17 mouse cellular contexts compared by ENCODE assay signal in the genomic region with DNA sequence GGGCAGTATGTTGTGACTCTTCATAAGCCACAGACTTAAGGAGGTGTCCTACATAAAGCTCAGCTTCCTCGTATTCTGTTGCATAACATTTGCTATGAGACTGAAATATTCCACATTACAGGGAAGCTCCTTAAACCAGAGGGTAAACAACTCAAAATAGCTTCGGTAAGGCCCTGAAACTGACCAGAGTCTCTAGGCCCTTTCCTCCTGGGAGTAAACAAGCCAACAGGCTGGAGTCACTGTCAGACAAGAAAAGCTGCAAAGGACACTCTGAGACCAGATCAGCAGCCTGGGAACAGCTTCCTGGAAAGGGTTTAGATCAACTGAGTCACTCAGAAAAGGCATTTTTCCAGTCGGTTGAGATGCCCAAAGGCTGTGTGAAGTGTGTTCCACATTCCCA. TPM values are rescaled to one million over a fixed set of nuclear protein-coding genes. Genes with fewer than 3 reads are reported as not detected.
A peak's percentile ranks its signal among the peaks of the same experiment; 100 is the strongest.
DNase-seq lines count a peak whose midpoint lies in the region; ATAC-seq and TF ChIP-seq lines count a peak whose summit lies in the region.
"Had no signal": no experiment of that assay in that cellular context is flagged by ENCODE, and none has a peak within 500 bp of the region (broad histone marks: within the 10 kb centered on the region; RNA-seq: fewer than 3 reads in every experiment).

No protein-coding gene starts in this region.

- H3K27me3 ChIP-seq in limb, embryonic 13.5 days = no peaks in the 10 kb centered on the region
- H3K27me3 ChIP-seq in limb, embryonic 10.5 days (ENCODE audit: low read depth, poor library complexity, severe bottlenecking) = no peaks in the 10 kb centered on the region
- no peaks in the 10 kb centered on the region for H3K27me3 ChIP-seq in embryonic facial prominence, embryonic 15.5 days
- no peaks in the 10 kb centered on the region for H3K27me3 ChIP-seq in hindbrain, embryonic 11.5 days (ENCODE audit: control insufficient read depth, insufficient read depth, low read length)
- H3K27me3 ChIP-seq: forebrain, embryonic 12.5 days; midbrain, embryonic 12.5 days; neural tube, embryonic 12.5 days had no signal

- H3K4me3 ChIP-seq in gastrocnemius, adult 2 months = no peak overlapping the region
- H3K4me3 ChIP-seq in limb, embryonic 13.5 days = no peak overlapping the region
- no peak overlapping the region for H3K4me3 ChIP-seq in limb, embryonic 10.5 days
- H3K4me3 ChIP-seq in embryonic facial prominence, embryonic 15.5 days (replicated peaks) = no peak overlapping the region
- H3K4me3 ChIP-seq in hindbrain, embryonic 11.5 days (ENCODE audit: low read depth, low read length) = no peak overlapping the region
- H3K4me3 ChIP-seq: forebrain, embryonic 12.5 days; midbrain, embryonic 12.5 days; neural tube, embryonic 12.5 days had no signal

- no peak overlapping the region for H3K4me2 ChIP-seq in limb, embryonic 13.5 days (replicated peaks)
- H3K4me2 ChIP-seq in embryonic facial prominence, embryonic 15.5 days (replicated peaks) = no peak overlapping the region
- no peak overlapping the region for H3K4me2 ChIP-seq in hindbrain, embryonic 11.5 days (replicated peaks; ENCODE audit: low read depth, low read length)
- H3K4me2 ChIP-seq: forebrain, embryonic 12.5 days; midbrain, embryonic 12.5 days; neural tube, embryonic 12.5 days had no signal

- 39% methylated on average over 3 of the region's 3 CpGs for WGBS in limb, embryonic 13.5 days
- 54% methylated on average over 3 of the region's 3 CpGs for WGBS in limb, embryonic 10.5 days
- 19% methylated on average over 3 of the region's 3 CpGs for WGBS in embryonic facial prominence, embryonic 15.5 days
- 60% methylated on average over 3 of the region's 3 CpGs for WGBS in hindbrain, embryonic 11.5 days

- peaks cover 8% of the 10 kb centered on the region; the same call in 1 of the 2 replicates for H3K4me1 ChIP-seq in limb, embryonic 13.5 days
- no peaks in the 10 kb centered on the region for H3K4me1 ChIP-seq in limb, embryonic 10.5 days
- H3K4me1 ChIP-seq in embryonic facial prominence, embryonic 15.5 days = 0 out of 2 replicates have a peak, but pooled peaks cover 13% of the 10 kb centered on the region
- H3K4me1 ChIP-seq in hindbrain, embryonic 11.5 days (replicated peaks; ENCODE audit: control insufficient read depth, insufficient read depth, low read length) = no peaks in the 10 kb centered on the region
- H3K4me1 ChIP-seq: forebrain, embryonic 12.5 days; midbrain, embryonic 12.5 days; neural tube, embryonic 12.5 days had no signal

- ATAC-seq in limb, embryonic 13.5 days (ENCODE audit: low FRiP score, low read depth) = 0 out of 2 replicates have a peak, but pooled peaks have one; percentile 44
- ATAC-seq in embryonic facial prominence, embryonic 15.5 days (ENCODE audit: insufficient number of reproducible peaks, low FRiP score, low TSS enrichment, low read depth) = no peak; the same call in 1 of the 2 replicates
- no peak for ATAC-seq in hindbrain, embryonic 11.5 days (ENCODE audit: low FRiP score)
- ATAC-seq in CD4-positive, CD25-positive, alpha-beta regulatory T cell, adult 4 months = no peak
- ATAC-seq: hindbrain, embryonic 16.5 days had no signal

- no peak for DNase-seq in gastrocnemius, adult 2 months
- no peak for DNase-seq in gastrocnemius, postnatal 36 days
- DNase-seq in limb, embryonic 10.5 days (ENCODE audit: low spot score) = no peak
- peak; percentile 27 for DNase-seq in skeletal muscle tissue, adult 2 months (ENCODE audit: low read depth, low spot score)
- no peak for DNase-seq in hindbrain, embryonic 11.5 days (ENCODE audit: low spot score)
- DNase-seq: cerebellum, adult 9-10 months; left cerebral cortex, postnatal 4 days; retina, postnatal 1 day; thymus, postnatal 14 days had no signal

- H3K9ac ChIP-seq in limb, embryonic 13.5 days = no peak overlapping the region
- H3K9ac ChIP-seq in embryonic facial prominence, embryonic 15.5 days = no peak overlapping the region
- no peak overlapping the region for H3K9ac ChIP-seq in hindbrain, embryonic 11.5 days (ENCODE audit: low read depth, low read length)
- H3K9ac ChIP-seq: forebrain, embryonic 12.5 days; midbrain, embryonic 12.5 days; neural tube, embryonic 12.5 days had no signal

- intact Hi-C loops in gastrocnemius, adult 2 months (cut with DNase I) = no loop called here
- intact Hi-C loops in gastrocnemius, postnatal 36 days (cut with DNase I) = no loop called here

- no peaks in the 10 kb centered on the region for H3K36me3 ChIP-seq in limb, embryonic 13.5 days
- no peaks in the 10 kb centered on the region for H3K36me3 ChIP-seq in limb, embryonic 10.5 days
- H3K36me3 ChIP-seq in embryonic facial prominence, embryonic 15.5 days = no peaks in the 10 kb centered on the region
- H3K36me3 ChIP-seq in hindbrain, embryonic 11.5 days (ENCODE audit: control insufficient read depth, insufficient read depth, low read length) = no peaks in the 10 kb centered on the region
- H3K36me3 ChIP-seq: forebrain, embryonic 12.5 days; midbrain, embryonic 12.5 days; neural tube, embryonic 12.5 days had no signal

- TF ChIP-seq CTCF in gastrocnemius, adult 2 months (IDR thresholded peaks at IDR 0.05) = no peak

- no peaks in the 10 kb centered on the region for H3K9me3 ChIP-seq in limb, embryonic 13.5 days
- no peaks in the 10 kb centered on the region for H3K9me3 ChIP-seq in limb, embryonic 10.5 days (replicated peaks)
- no peaks in the 10 kb centered on the region for H3K9me3 ChIP-seq in embryonic facial prominence, embryonic 15.5 days (replicated peaks)
- H3K9me3 ChIP-seq in hindbrain, embryonic 11.5 days (ENCODE audit: control insufficient read depth, low read length) = no peaks in the 10 kb centered on the region
- H3K9me3 ChIP-seq: forebrain, embryonic 12.5 days; midbrain, embryonic 12.5 days; neural tube, embryonic 12.5 days had no signal

- H3K27ac ChIP-seq in gastrocnemius, adult 2 months = 0 out of 2 replicates have a peak overlapping the region, but pooled peaks have one; percentile 1
- no peak overlapping the region for H3K27ac ChIP-seq in limb, embryonic 13.5 days
- H3K27ac ChIP-seq in limb, embryonic 10.5 days = no peak overlapping the region
- H3K27ac ChIP-seq in embryonic facial prominence, embryonic 15.5 days (replicated peaks) = 0 out of 2 replicates have a peak overlapping the region, but pooled peaks have one; percentile 29
- no peak overlapping the region for H3K27ac ChIP-seq in hindbrain, embryonic 11.5 days (ENCODE audit: low read depth, low read length)
- H3K27ac ChIP-seq: forebrain, embryonic 12.5 days; midbrain, embryonic 12.5 days; neural tube, embryonic 12.5 days had no signal

RNA-seq across cellular contexts. Expression of gene Hpgd, which starts 9.4 kb away (rescaled TPM):
- total RNA-seq in gastrocnemius, adult 2 months (2021) = 1 to 10 TPM; 1.3 to 1.9 TPM
- total RNA-seq in gastrocnemius, postnatal 36 days (2021) = 1 to 10 TPM; 1.0 to 1.8 TPM
- polyA plus RNA-seq in limb, embryonic 13.5 days (2015; fragmentation: Nextera tagmentation; extraction: Ambion mirVana) = 16.9 and 19.1 TPM in 2 replicates
- 6.9 and 10.6 TPM in 2 replicates for polyA plus RNA-seq in limb, embryonic 10.5 days (2016; fragmentation: Nextera tagmentation; extraction: Ambion mirVana)
- 40.3 and 41.4 TPM in 2 replicates for polyA plus RNA-seq in embryonic facial prominence, embryonic 15.5 days (2015; fragmentation: Nextera tagmentation; extraction: Ambion mirVana)
- polyA plus RNA-seq in hindbrain, embryonic 11.5 days (2014; fragmentation: Nextera tagmentation; extraction: Ambion mirVana) = 19.2 and 19.4 TPM in 2 replicates
- under 1 TPM in 1 of 2 experiments, not detected in 1; 0.26 TPM for polyA plus RNA-seq in CD4-positive, CD25-positive, alpha-beta regulatory T cell, adult 4 months (2017; shearing (Covaris generic))
- total RNA-seq: MEL had no signal

Comparison
In these comparisons a context has a peak if more than half of its experiments do, and no peak if none do; other contexts are left out.
1. H3K27ac ChIP-seq: peak in gastrocnemius, adult 2 months (single experiment) and embryonic facial prominence, embryonic 15.5 days (single experiment); none in limb, embryonic 13.5 days (single experiment), limb, embryonic 10.5 days (single experiment) and hindbrain, embryonic 11.5 days (single experiment).